Mouse (Mus musculus) kidney, postnatal 25 days (tissue): ENCODE results near the gene Exosc10.

Experiments used
- DNase-seq, 2 experiments: peaks; one replicate each; pipeline ENCODE4 v3.0.0; 2021; ENCODE audit warnings: mixed read lengths in 2 of 2

Gene Exosc10

GRCm38 (mm10) chr4:148558297-148559000 lies at the start of gene Exosc10:
TSS of gene Exosc10 (plus strand) at chr4:148558429.
- peak; percentile 92 for DNase-seq

DNA sequence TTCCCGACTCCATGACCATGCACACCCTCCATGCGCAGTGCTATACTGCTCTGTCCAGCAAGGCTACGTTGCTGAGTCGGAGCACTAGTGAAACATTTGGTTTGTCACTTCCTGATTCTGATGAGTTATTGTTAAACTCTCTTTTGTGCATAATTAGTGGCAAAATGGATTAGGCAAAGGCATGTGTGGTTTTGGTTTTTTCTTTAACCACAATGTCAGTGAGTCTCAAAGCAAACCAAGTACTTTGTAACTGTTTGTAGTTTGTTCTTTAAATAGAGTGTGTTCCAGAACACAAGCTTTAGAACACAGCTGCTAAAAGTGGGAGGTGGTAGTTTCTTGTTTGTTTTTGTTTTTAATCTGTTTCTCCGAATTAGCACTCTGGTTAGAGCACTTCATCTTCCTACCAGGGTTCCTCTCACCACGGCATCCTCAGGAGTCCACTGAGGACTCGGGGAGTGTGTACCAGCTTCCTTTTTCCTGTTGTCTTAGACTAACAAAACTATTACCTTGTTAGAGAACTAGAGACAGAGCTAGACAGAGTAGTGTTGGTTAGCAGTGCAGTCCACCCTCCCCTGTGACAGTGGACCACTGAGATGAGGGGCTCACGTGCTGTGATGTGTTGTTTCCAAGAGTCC lies 48.7 kb upstream of the Exosc10 start:
- DNase-seq = no peak

DNA sequence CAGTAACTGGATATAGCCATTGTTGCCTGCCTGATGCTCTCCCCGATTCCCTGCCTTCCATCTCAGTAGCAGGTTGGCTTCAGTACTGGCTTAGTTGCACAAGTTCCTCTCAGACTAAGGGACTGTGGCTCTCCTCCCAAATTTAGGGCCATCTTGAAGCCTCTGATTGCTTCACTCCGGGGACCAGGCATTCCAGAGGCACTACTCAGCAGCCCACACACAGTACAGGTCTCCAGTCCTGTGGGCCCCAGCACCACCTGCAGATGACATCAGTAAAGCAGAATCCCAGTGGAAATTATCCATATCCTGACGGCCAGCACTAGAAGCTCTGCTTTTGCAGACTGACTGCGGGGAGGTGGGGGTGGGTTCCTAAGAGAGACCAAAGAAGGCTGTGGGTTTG lies 47.5 kb upstream of the Exosc10 start:
- no peak for DNase-seq

DNA sequence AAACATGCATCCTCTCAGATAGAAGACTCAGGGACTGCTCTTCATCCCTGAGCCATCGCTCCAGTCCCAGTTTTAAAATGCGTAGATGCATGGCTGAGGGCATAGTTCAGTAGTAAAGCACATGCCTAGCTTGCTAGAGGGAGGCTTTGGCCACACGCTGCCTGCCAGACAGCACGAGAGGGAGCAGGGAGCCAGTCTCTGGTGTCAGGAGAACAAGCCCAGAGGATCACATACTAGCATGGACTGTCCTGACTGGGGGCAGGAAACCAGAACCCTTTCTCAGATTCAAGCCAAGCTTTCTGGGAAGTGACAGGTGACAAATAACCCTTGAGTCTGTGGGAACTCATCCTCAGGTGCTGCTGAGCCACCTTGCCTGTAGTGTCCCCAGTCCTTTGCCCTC lies 46.9 kb upstream of the Exosc10 start:
- no peak for DNase-seq

DNA sequence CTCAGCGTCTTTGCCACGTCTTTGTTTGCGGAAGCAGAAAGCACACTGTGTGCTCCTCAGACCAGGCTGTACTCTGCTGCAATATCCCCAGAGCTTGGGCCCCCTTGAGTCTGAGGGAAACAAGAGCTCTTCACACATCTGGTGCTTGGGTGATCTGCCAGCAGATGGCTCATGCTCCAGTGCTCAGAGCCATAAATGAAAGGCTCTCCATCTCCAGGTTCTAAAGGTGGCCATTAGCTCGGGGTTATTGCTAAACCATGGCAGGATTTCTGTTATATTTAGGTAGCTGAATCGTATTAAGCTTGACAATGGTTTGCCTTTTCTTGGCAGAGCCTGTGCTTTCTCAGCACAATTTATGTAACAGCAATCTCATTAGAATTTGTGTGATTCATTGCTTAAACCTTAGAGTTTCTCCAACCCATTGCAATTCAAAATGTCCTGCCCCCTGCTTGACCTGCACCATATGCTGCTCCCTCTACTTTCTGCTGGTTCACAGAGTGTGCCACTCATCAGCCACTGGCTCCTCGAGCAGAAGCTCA lies 45.1 kb upstream of the Exosc10 start:
- DNase-seq = peak; percentile 53 to 74

DNA sequence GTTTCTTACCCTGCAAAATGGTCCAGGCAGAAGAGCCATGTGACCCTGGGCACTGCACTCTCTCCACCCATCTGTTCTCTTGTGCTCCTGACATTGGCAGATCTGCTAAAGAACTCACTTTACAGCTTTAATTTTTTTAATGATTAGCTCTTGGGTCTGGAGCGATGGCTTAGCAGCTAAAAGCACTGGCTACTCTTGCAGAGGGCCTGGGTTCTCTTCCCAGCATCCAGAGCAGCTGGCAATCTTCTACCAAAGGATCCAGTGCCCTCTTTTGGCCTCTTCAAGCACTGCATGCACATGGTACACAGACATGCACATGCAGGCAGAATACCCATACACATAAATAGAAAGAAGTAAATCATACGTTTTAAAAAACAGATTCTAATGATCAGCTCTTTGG lies 42.9 kb upstream of the Exosc10 start:
- DNase-seq = peak; percentile 80 to 84

DNA sequence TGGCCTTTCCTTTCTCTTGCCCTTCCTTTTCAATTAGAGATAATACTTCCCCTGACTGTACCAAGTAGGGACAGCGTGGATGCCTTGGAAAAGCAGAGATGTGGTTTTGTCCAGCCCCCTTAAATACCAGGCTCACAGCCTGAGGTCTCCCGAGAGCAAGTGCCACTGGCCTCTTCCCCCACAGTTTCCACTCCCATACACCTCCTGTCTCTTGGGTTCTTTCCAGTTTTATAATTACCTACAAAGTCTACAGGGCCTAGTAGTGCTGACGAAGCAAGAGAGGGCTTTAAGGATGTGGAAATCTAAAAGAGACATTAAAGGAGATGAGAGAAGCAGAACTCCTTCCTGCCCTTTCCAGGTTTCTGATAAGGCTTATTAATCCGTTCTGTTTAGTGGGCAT lies 40.4 kb upstream of the Exosc10 start:
- peak in 1 of 2 experiments; percentile 66 for DNase-seq

- DNase-seq = no peak
These were observed 39.9 kb upstream of the Exosc10 start for GRCm38 (mm10) chr4:148518235-148518795.

DNA sequence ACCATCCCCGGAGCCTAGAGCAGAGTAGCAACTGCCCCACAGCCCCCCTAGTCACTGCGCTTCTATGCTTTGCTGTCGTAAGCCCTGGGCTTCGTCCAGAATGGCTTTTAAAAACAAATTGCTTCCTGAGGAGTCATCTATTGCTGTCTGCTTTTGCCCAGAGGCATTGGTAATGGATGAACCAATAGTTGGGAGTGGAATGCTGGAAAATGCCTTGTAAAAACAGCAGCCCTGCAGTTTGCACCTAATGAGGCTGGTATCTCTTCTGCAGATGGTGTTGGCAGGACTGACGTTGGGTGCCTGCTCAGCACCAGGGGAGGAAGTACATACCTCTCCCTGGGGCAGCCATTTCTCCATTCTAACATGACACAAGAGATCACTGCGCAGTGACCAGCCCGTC lies 34.7 kb upstream of the Exosc10 start:
- DNase-seq = peak in 1 of 2 experiments; percentile 19

- no peak for DNase-seq
These were observed 30.9 kb upstream of the Exosc10 start for GRCm38 (mm10) chr4:148527158-148527910.

DNA sequence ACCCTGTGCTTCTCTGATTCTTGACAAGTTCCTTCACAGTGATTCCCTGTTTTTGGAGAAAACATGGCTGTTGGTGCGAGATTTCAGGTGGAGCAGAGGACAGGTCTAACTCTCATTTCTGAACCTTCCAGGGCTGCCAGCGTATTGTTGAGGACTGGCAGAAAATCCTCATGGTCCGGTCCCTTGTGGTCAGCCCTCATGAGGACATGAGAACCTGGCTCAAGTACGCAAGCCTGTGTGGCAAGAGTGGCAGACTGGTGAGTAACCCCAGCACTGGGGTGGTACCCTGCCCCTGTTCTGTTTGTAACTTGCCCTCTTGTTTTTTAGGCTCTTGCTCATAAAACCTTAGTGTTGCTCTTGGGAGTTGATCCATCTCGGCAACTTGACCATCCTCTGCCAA lies 27.9 kb upstream of the Exosc10 start:
- no peak for DNase-seq

GRCm38 (mm10) chr4:148530778-148531177 lies 27.5 kb upstream of the Exosc10 start:
- no peak for DNase-seq

DNA sequence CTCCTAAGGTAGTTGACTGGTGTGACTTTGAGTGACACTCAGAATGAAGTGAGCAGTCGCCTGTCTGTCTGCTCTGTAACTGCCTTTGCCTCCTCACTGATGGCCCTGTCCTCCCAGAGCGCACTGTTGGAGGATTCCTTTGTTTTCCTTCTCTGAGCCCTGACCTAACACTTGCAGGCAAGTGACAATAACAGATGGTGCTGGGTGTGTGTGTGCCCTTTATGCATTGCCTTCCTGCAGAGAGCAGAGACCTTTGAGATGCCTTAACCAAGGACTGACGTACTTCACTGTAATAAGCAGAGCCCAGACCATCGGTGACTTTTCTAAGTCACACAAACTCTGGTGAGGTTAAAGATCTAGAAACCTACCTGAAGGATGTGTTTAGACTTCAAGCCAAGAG lies 26.9 kb upstream of the Exosc10 start:
- no peak for DNase-seq

- DNase-seq = no peak
These were observed 25.7 kb upstream of the Exosc10 start for GRCm38 (mm10) chr4:148532516-148532915.

DNA sequence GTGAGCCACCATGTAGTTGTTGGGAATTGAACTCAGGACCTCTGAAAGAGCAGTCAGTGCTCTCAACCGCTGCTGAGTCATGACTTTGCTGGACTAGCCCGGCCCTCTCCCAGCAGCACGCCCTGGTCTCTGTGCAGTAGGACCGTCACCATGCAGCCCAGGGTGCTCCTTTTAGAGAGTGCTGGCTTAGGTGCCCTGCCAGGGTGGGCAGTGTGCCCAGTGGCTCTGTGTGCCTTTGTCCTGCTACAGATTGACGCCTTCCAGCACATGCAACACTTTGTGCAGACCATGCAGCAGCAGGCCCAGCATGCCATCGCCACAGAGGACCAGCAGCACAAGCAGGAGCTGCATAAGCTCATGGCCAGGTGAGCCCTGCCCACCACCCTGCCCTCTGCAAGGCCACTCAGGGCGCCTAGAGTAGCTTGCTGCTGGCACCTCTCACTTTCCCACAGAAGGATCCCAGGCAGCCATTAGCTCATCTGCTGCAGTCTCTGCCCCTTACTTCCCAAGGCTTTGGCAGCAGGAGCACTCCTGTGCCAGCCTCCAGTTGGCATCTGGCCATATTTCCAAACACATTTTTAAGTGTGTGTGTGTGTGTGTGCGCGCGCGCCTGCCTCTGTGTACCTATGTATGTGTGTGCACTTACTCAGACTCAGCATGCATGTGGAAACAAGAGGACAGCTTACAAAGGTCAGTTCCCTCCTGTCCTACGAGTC lies 24.5 kb upstream of the Exosc10 start:
- no peak for DNase-seq

DNA sequence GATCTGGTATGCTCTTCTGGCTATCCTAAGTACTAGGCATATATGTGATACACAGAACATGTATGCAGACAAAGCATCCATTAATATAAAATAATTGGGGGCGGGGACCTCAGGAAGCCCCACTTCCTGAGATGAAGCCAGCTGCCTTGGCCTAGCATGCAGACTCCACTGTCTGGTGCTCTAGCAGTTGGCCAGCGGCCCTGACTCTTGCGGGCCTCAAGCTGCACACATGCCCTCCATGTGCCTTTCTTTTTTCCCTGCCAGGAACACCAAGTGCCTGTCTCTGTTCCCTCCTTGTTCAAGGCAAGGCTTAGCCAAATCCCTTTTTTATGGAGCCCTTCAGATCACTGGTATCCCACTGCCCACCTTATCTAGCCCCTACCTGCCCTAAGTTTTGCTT lies 22.4 kb upstream of the Exosc10 start:
- no peak for DNase-seq

DNA sequence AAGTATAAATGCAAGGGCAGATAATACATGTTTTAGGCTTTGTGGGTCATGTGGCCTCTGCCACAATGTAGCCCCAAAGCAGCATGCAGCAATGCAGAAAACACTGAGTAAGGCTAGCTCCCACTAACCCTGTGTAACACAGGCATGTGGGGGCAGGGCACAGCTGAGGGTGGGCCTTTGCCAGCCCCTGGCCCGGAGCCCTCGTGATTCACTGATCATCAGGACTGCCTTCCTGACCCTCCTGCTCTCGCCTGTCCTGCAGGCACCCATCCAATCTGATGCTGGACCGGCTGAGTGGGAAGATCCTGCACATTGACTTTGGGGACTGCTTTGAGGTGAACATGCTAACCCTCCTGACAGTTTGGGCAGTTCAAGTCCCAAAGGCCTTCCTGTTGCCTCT lies 9.1 kb upstream of the Exosc10 start:
- no peak for DNase-seq

DNA sequence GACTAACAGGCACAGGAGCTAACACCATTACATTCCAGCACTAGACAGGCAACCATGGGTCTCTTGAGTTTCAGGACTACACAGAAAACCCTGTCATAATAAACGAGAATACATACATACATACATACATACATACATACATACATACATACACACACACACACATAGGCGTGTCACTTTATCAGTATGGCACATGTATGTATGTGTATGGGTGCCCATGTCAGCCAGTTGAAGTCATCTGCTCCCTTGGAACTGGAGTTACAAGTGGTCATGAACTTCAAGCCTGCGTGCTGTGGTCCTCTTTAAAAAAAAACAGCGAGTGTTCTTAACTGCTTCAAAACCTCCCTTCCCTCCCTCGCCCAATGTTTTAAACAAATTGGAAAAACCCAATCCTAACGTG lies 463 bp upstream of the Exosc10 start:
- DNase-seq = no peak

DNA sequence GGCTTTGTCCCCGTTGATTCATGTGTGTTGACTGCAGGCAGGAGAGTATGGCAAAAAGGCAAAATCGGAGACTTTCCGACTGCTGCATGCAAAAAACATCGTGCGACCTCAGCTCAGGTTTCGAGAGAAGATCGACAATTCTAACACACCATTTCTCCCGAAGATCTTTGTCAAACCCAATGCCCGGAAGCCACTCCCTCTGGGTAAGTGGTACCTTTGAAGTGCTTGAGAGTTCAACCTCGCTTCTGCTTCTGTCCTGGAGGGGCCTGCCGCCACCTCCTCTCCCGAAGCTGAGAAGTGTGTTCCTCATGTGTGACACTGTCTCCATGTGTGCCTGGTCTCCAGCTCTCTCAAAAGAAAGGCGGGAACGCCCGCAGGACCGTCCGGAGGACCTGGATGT lies 4.4 kb downstream of the Exosc10 start:
- DNase-seq = no peak

DNA sequence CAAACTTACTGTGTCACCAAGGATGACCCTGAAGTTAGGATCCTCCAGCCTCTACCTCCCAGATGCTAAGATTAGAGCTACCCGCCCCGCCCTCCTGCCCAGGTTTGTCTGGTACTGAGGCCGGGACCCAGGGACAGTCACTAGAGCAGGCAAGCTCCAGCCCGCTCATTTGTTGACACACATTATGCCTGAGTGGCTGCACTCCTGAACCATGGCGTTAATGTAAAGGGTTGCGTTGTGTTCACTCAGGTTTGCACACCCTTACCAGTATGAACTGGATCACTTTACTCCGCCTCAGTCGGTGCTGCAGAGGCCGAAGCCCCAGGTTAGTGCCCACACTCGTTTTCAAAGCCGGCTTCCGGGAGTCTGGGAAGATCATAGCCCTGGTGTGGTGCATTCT lies 5.4 kb downstream of the Exosc10 start:
- no peak for DNase-seq

- no peak for DNase-seq
These were observed 11.9 kb downstream of the Exosc10 start for GRCm38 (mm10) chr4:148570138-148570537.

DNA sequence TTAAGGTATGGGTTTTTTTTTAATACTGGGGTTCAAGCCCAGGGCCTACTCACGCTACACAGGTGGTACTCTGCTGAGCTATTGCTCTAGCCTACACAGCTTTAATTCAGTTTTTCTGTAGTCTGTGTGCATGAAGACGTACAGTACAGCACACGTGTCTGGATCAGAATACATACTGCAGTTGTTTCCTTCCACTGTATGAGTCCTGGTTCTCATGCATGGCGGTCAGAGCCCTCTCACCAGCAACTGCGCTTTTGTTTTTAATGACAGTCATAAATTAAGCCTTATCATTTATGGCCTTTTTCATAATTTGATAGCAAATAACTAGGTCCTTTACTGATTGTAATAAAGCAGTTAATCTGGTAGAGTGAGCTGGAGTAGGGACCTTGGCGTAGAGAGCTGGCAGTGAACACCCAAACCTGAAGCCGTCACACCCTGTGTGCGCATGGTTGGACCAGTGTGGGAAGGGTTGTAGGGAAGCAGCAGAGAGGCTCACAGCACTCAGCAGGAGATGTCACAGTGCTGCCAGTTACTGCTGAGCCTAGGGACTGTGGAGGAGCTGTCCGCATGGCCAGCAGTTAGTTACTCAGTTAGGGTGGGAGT lies 12.6 kb downstream of the Exosc10 start:
- DNase-seq = no peak
